Mouse (Mus musculus): ENCODE data around the gene Kdm1a. TPM values are rescaled to one million over a fixed set of nuclear protein-coding genes. Genes with fewer than 3 reads are reported as not detected.

The Kdm1a gene
- polyA plus RNA-seq (2012; ENCODE audit: insufficient read depth, low replicate concordance): 7.1 and 8.2 TPM in 2 replicates

GRCm38 (mm10) chr4:136602568-136602967 lies at the start of gene Kdm1a:
Gene Kdm1a, minus strand, starts transcription at chr4:136602723.
- H3K27me3 ChIP-seq (replicated peaks): no peaks in the 10 kb centered on the region
- H3K36me3 ChIP-seq (replicated peaks; ENCODE audit: low read length): peaks cover 11% of the 10 kb centered on the region
- peak within 1 kb of the TSS; percentile 97 for H3K4me3 ChIP-seq (replicated peaks)
- H3K9me3 ChIP-seq: peaks cover 5% of the 10 kb centered on the region; the same call in 1 of the 2 replicates
- H3K4me1 ChIP-seq: peaks cover 35% of the 10 kb centered on the region
- no peak for TF ChIP-seq FLI1 (IDR thresholded peaks at IDR 0.05; ENCODE audit: low read length)
- TF ChIP-seq GATA1 (IDR thresholded peaks at IDR 0.05; ENCODE audit: borderline replicate concordance, low read length): no peak

GRCm38 (mm10) chr4:136651882-136652527 lies 49.5 kb upstream of the Kdm1a start:
- H3K4me3 ChIP-seq (replicated peaks): peak overlapping the region; percentile 92

GRCm38 (mm10) chr4:136651357-136651811 lies 48.9 kb upstream of the Kdm1a start:
- Histone ChIP-seq H3K27me3 (replicated peaks) (peaks cover 17% of the 10 kb centered on the region), H3K36me3 (replicated peaks; ENCODE audit: low read length) (no peaks in the 10 kb centered on the region), H3K9me3 (peaks cover 9% of the 10 kb centered on the region), H3K4me1 (peaks cover 69% of the 10 kb centered on the region), H3K4me3 (replicated peaks) (peak overlapping the region; percentile 53)
- TF ChIP-seq FLI1 (IDR thresholded peaks at IDR 0.05; ENCODE audit: low read length) (no peak), GATA1 (IDR thresholded peaks at IDR 0.05; ENCODE audit: borderline replicate concordance, low read length) (no peak)

More at GRCm38 (mm10) chr4:136651882-136652527, 49.5 kb upstream of the Kdm1a start:
- peaks cover 75% of the 10 kb centered on the region for H3K4me1 ChIP-seq
- peaks cover 11% of the 10 kb centered on the region for H3K27me3 ChIP-seq (replicated peaks)
- H3K9me3 ChIP-seq: peaks cover 3% of the 10 kb centered on the region
- no peaks in the 10 kb centered on the region for H3K36me3 ChIP-seq (replicated peaks; ENCODE audit: low read length)
- TF ChIP-seq FLI1 (IDR thresholded peaks at IDR 0.05; ENCODE audit: low read length) (no peak), GATA1 (IDR thresholded peaks at IDR 0.05; ENCODE audit: borderline replicate concordance, low read length) (no peak)

- Histone ChIP-seq H3K36me3 (replicated peaks; ENCODE audit: low read length) (no peaks in the 10 kb centered on the region), H3K4me3 (replicated peaks) (no peak overlapping the region), H3K4me1 (peaks cover 58% of the 10 kb centered on the region), H3K9me3 (peaks cover 12% of the 10 kb centered on the region), H3K27me3 (replicated peaks) (peaks cover 26% of the 10 kb centered on the region)
- TF ChIP-seq FLI1 (IDR thresholded peaks at IDR 0.05; ENCODE audit: low read length) (no peak), GATA1 (IDR thresholded peaks at IDR 0.05; ENCODE audit: borderline replicate concordance, low read length) (no peak)
These were observed 47.7 kb upstream of the Kdm1a start for GRCm38 (mm10) chr4:136650261-136650660.

- peaks cover 51% of the 10 kb centered on the region for H3K4me1 ChIP-seq
- H3K9me3 ChIP-seq: peaks cover 12% of the 10 kb centered on the region
- H3K36me3 ChIP-seq (replicated peaks; ENCODE audit: low read length): no peaks in the 10 kb centered on the region
- TF ChIP-seq FLI1 (IDR thresholded peaks at IDR 0.05; ENCODE audit: low read length) (no peak), GATA1 (IDR thresholded peaks at IDR 0.05; ENCODE audit: borderline replicate concordance, low read length) (no peak)
- no peak overlapping the region for H3K4me3 ChIP-seq (replicated peaks)
- H3K27me3 ChIP-seq (replicated peaks): peaks cover 27% of the 10 kb centered on the region
These were observed 47.1 kb upstream of the Kdm1a start for GRCm38 (mm10) chr4:136649480-136650196.

GRCm38 (mm10) chr4:136648922-136649479 lies 46.5 kb upstream of the Kdm1a start:
- Histone ChIP-seq H3K27me3 (replicated peaks) (peaks cover 31% of the 10 kb centered on the region), H3K4me3 (replicated peaks) (no peak overlapping the region), H3K4me1 (peaks cover 45% of the 10 kb centered on the region), H3K36me3 (replicated peaks; ENCODE audit: low read length) (no peaks in the 10 kb centered on the region), H3K9me3 (peaks cover 18% of the 10 kb centered on the region)
- TF ChIP-seq GATA1 (IDR thresholded peaks at IDR 0.05; ENCODE audit: borderline replicate concordance, low read length) (no peak), FLI1 (IDR thresholded peaks at IDR 0.05; ENCODE audit: low read length) (no peak)

GRCm38 (mm10) chr4:136638890-136639289 lies 36.4 kb upstream of the Kdm1a start:
- no peak for TF ChIP-seq GATA1 (IDR thresholded peaks at IDR 0.05; ENCODE audit: borderline replicate concordance, low read length)
- TF ChIP-seq FLI1 (IDR thresholded peaks at IDR 0.05; ENCODE audit: low read length): no peak
- H3K4me3 ChIP-seq (replicated peaks): no peak overlapping the region
- H3K9me3 ChIP-seq: peaks cover 32% of the 10 kb centered on the region
- peaks cover 47% of the 10 kb centered on the region for H3K27me3 ChIP-seq (replicated peaks)
- H3K4me1 ChIP-seq: peaks cover 17% of the 10 kb centered on the region
- no peaks in the 10 kb centered on the region for H3K36me3 ChIP-seq (replicated peaks; ENCODE audit: low read length)

- H3K4me3 ChIP-seq (replicated peaks): no peak overlapping the region
- H3K27me3 ChIP-seq (replicated peaks): peaks cover 49% of the 10 kb centered on the region
- H3K36me3 ChIP-seq (replicated peaks; ENCODE audit: low read length): no peaks in the 10 kb centered on the region
- TF ChIP-seq GATA1 (IDR thresholded peaks at IDR 0.05; ENCODE audit: borderline replicate concordance, low read length) (no peak), FLI1 (IDR thresholded peaks at IDR 0.05; ENCODE audit: low read length) (no peak)
- peaks cover 32% of the 10 kb centered on the region for H3K9me3 ChIP-seq
- H3K4me1 ChIP-seq: peaks cover 17% of the 10 kb centered on the region
These were observed 35.8 kb upstream of the Kdm1a start for GRCm38 (mm10) chr4:136638230-136638750.

GRCm38 (mm10) chr4:136637563-136638229 lies 35.2 kb upstream of the Kdm1a start:
- H3K9me3 ChIP-seq: peaks cover 32% of the 10 kb centered on the region

More at GRCm38 (mm10) chr4:136637563-136638229, 35.2 kb upstream of the Kdm1a start:
- peaks cover 19% of the 10 kb centered on the region for H3K4me1 ChIP-seq
- TF ChIP-seq FLI1 (IDR thresholded peaks at IDR 0.05; ENCODE audit: low read length) (no peak), GATA1 (IDR thresholded peaks at IDR 0.05; ENCODE audit: borderline replicate concordance, low read length) (no peak)
- H3K27me3 ChIP-seq (replicated peaks): peaks cover 50% of the 10 kb centered on the region
- H3K36me3 ChIP-seq (replicated peaks; ENCODE audit: low read length): no peaks in the 10 kb centered on the region
- peak overlapping the region; percentile 79 for H3K4me3 ChIP-seq (replicated peaks)
